In genomic region chr6:91284521-91285449, GRCm38 (mm10) we compare ENCODE assay signal across 8 mouse cellular contexts.
DNase-seq lines count a peak whose midpoint lies in the region; ATAC-seq and TF ChIP-seq lines count a peak whose summit lies in the region.

No protein-coding gene starts in this region.

- H3K4me3 ChIP-seq in kidney, postnatal 0 days (replicated peaks; ENCODE audit: low read depth, low read length): peak overlapping the region; percentile 16; the same call in 1 of the 2 replicates
- peak overlapping the region; percentile 29 for H3K4me3 ChIP-seq in heart, embryonic 15.5 days
- H3K4me3 ChIP-seq in lung, embryonic 16.5 days (ENCODE audit: low read length): peak overlapping the region; percentile 35

- peak; percentile 15; the same call in 1 of the 2 replicates for ATAC-seq in kidney, postnatal 0 days (replicated peaks; ENCODE audit: low FRiP score, low read depth)
- ATAC-seq in heart, embryonic 15.5 days (replicated peaks; ENCODE audit: insufficient number of reproducible peaks, insufficient read depth, low FRiP score, low read depth): no peak
- ATAC-seq in lung, embryonic 16.5 days (ENCODE audit: low read depth): peak; percentile 24; the same call in 1 of the 2 replicates

- H3K27me3 ChIP-seq in kidney, postnatal 0 days (ENCODE audit: insufficient read depth, low read length): peaks cover 27% of the 10 kb centered on the region
- H3K27me3 ChIP-seq in heart, embryonic 15.5 days: peaks cover 88% of the 10 kb centered on the region
- peaks cover 50% of the 10 kb centered on the region for H3K27me3 ChIP-seq in lung, embryonic 16.5 days (ENCODE audit: control insufficient read depth, insufficient read depth, low read depth, low read length)

- H3K27ac ChIP-seq in kidney, postnatal 0 days: no peak overlapping the region
- H3K27ac ChIP-seq in heart, embryonic 15.5 days: no peak overlapping the region
- H3K27ac ChIP-seq in lung, embryonic 16.5 days (ENCODE audit: low read length): no peak overlapping the region

- no peaks in the 10 kb centered on the region for H3K9me3 ChIP-seq in kidney, postnatal 0 days (replicated peaks; ENCODE audit: low read length)
- H3K9me3 ChIP-seq in heart, embryonic 15.5 days (replicated peaks): no peaks in the 10 kb centered on the region
- no peaks in the 10 kb centered on the region for H3K9me3 ChIP-seq in lung, embryonic 16.5 days (ENCODE audit: control insufficient read depth, low read length)

- no peaks in the 10 kb centered on the region for H3K36me3 ChIP-seq in kidney, postnatal 0 days (ENCODE audit: insufficient read depth, low read length)
- no peaks in the 10 kb centered on the region for H3K36me3 ChIP-seq in heart, embryonic 15.5 days
- H3K36me3 ChIP-seq in lung, embryonic 16.5 days (ENCODE audit: control insufficient read depth, insufficient read depth, low read length): no peaks in the 10 kb centered on the region

- no peak for TF ChIP-seq CTCF in kidney, postnatal 0 days (IDR thresholded peaks at IDR 0.05; ENCODE audit: low read depth)

- H3K9ac ChIP-seq in kidney, postnatal 0 days (ENCODE audit: low read depth, low read length): no peak overlapping the region
- H3K9ac ChIP-seq in heart, embryonic 15.5 days: 0 out of 2 replicates have a peak overlapping the region, but pooled peaks have one; percentile 3
- 0 out of 2 replicates have a peak overlapping the region, but pooled peaks have one; percentile 27 for H3K9ac ChIP-seq in lung, embryonic 16.5 days (ENCODE audit: low read length)

- DNase-seq in kidney, postnatal 0 days (ENCODE audit: low spot score): no peak
- DNase-seq in kidney, adult 9 months: no peak
- peak; percentile 86 for DNase-seq in brain, embryonic 18.5 days (ENCODE audit: low read depth, low spot score)
- DNase-seq in urinary bladder, postnatal 14 days (ENCODE audit: low spot score): no peak
- no peak for DNase-seq in urinary bladder, adult 2 months (ENCODE audit: low spot score)
- DNase-seq in urinary bladder, adult 18-20 months (ENCODE audit: low spot score in 2 of 2): no peak

- H3K4me2 ChIP-seq in kidney, postnatal 0 days (ENCODE audit: low read length): peak overlapping the region; percentile 41
- H3K4me2 ChIP-seq in heart, embryonic 15.5 days: peak overlapping the region; percentile 53
- H3K4me2 ChIP-seq in lung, embryonic 16.5 days (ENCODE audit: low read depth, low read length): peak overlapping the region; percentile 54

- H3K4me1 ChIP-seq in kidney, postnatal 0 days (replicated peaks; ENCODE audit: insufficient read depth, low read length): no peaks in the 10 kb centered on the region; the same call in 1 of the 2 replicates
- H3K4me1 ChIP-seq in heart, embryonic 15.5 days (replicated peaks): peaks cover 12% of the 10 kb centered on the region
- H3K4me1 ChIP-seq in lung, embryonic 16.5 days (replicated peaks; ENCODE audit: control insufficient read depth, insufficient read depth, low read length): peaks cover 7% of the 10 kb centered on the region; the same call in 1 of the 2 replicates

- WGBS in kidney, postnatal 0 days: 8% methylated on average over 34 of the region's 35 CpGs
- 10% methylated on average over 35 of the region's 35 CpGs for whole genome bisulfite sequencing in heart, embryonic 15.5 days
- 6% methylated on average over 35 of the region's 35 CpGs for WGBS in lung, embryonic 16.5 days
